Mouse (Mus musculus): Measurements from ENCODE around the gene Xxylt1.

- no peak for TF ChIP-seq EP300 (IDR thresholded peaks at IDR 0.05; ENCODE audit: low read length)
- peak; percentile 94 to 99 for TF ChIP-seq CTCF (conservative IDR thresholded peaks at IDR 0.05 in 1 of 2, IDR thresholded peaks at IDR 0.05 in 1 of 2; ENCODE audit: low read depth in 2 of 2, low read length in 2 of 2)
- no peak for TF ChIP-seq NRF1 (IDR thresholded peaks at IDR 0.05; ENCODE audit: low read depth, low read length)
- TF ChIP-seq MYC (IDR thresholded peaks at IDR 0.05; ENCODE audit: low read depth, low read length) = peak; percentile 92
- TF ChIP-seq BHLHE40 (IDR thresholded peaks at IDR 0.05; ENCODE audit: low read depth, low read length) = peak; percentile 41; the same call in 1 of the 2 replicates
- TF ChIP-seq MEF2A (IDR thresholded peaks at IDR 0.05; ENCODE audit: borderline replicate concordance, low read depth, low read length) = 0 out of 2 replicates have a peak, but pooled peaks have one; percentile 31
- 0 out of 2 replicates have a peak, but pooled peaks have one; percentile 27 for TF ChIP-seq POLR2A (IDR thresholded peaks at IDR 0.05; ENCODE audit: low read depth, low read length)
- TF ChIP-seq JUND (conservative IDR thresholded peaks at IDR 0.05; ENCODE audit: low read depth, low read length) = no peak
- no peak for TF ChIP-seq TBP (conservative IDR thresholded peaks at IDR 0.05; ENCODE audit: low read depth, low read length)
- no peak for TF ChIP-seq KAT2A (IDR thresholded peaks at IDR 0.05; ENCODE audit: insufficient replicate concordance, low read length)
- TF ChIP-seq E2F4 (IDR thresholded peaks at IDR 0.05; ENCODE audit: insufficient replicate concordance, low read depth, low read length) = no peak
- no peak for TF ChIP-seq MAFK (IDR thresholded peaks at IDR 0.05; ENCODE audit: insufficient replicate concordance, low read length)
Measured at GRCm38 (mm10) chr16:31070358-31071133, 10.7 kb downstream of the Xxylt1 start.
